Mouse (Mus musculus): ENCODE data around the gene Btbd35f3. TPM values are rescaled to one million over a fixed set of nuclear protein-coding genes. Genes with fewer than 3 reads are reported as not detected.
"Not testable (repeated sequence)": the region's sequence is repeated elsewhere in the genome, so short reads cannot be mapped to it uniquely, and the experiment has no call there.

Gene Btbd35f3
- not detected for total RNA-seq (2021)

GRCm38 (mm10) chrX:4037374-4037773 lies at the start of gene Btbd35f3:
Gene Btbd35f3, plus strand, starts transcription at chrX:4037674.
- not testable (repeated sequence) for DNase-seq (ENCODE audit: extremely low spot score in 1 of 2, low spot score in 1 of 2)

Other genes starting within 250 kb of the Btbd35f3 start
- gene Btbd35f16, start 80.7 kb upstream of the Btbd35f3 start, total RNA-seq (2021), result not detected
- gene Btbd35f28, start 158.9 kb downstream of the Btbd35f3 start, total RNA-seq (2021), result not detected

Data from layer of hippocampus, postnatal 25 days (tissue).